Mouse (Mus musculus): ENCODE results near the gene Dnmbp. TPM values are rescaled to one million over a fixed set of nuclear protein-coding genes. Genes with fewer than 3 reads are reported as not detected.
A peak's percentile ranks its signal among the peaks of the same experiment; 100 is the strongest.

The Dnmbp gene
- polyA plus RNA-seq, 1 experiment from 2014 or later: 14.2 TPM

GRCm38 (mm10) chr19:43797216-43797615, 142.8 kb downstream of the Dnmbp start:
- Histone ChIP-seq H3K4me1 (replicated peaks; ENCODE audit: control insufficient read depth, insufficient read depth) (no peaks in the 10 kb centered on the region), H3K27ac (replicated peaks) (no peak overlapping the region), H3K9ac (ENCODE audit: low read length) (no peak overlapping the region), H3K4me3 (ENCODE audit: low read depth, low read length) (no peak overlapping the region), H3K4me2 (replicated peaks; ENCODE audit: low read depth) (no peak overlapping the region), H3K9me3 (ENCODE audit: control insufficient read depth, low read length) (no peaks in the 10 kb centered on the region), H3K36me3 (ENCODE audit: control insufficient read depth, insufficient read depth, low read length) (no peaks in the 10 kb centered on the region), H3K27me3 (ENCODE audit: control insufficient read depth, insufficient read depth, low read length) (no peaks in the 10 kb centered on the region)
- WGBS: 65% methylated on average over 5 of the region's 5 CpGs
- ATAC-seq (ENCODE audit: low FRiP score, low TSS enrichment): peak; percentile 61; the same call in 1 of the 2 replicates
- TF ChIP-seq CTCF (IDR thresholded peaks at IDR 0.05; ENCODE audit: low read depth) (no peak), EP300 (optimal IDR thresholded peaks at IDR 0.05) (no peak)
- DNase-seq (ENCODE audit: low spot score): no peak

Other genes with a start within 250 kb of the Dnmbp start
- gene Cutc, start 187.2 kb downstream of the Dnmbp start, polyA plus RNA-seq (2015; fragmentation: Nextera tagmentation; extraction: Ambion mirVana): 19.4 and 22.5 TPM in 2 replicates
- 5.3 and 5.6 TPM in 2 replicates for gene Cox15, start 187.2 kb downstream of the Dnmbp start, polyA plus RNA-seq (2015; fragmentation: Nextera tagmentation; extraction: Ambion mirVana)
- gene Abcc2, start 158.0 kb downstream of the Dnmbp start, polyA plus RNA-seq (2015; fragmentation: Nextera tagmentation; extraction: Ambion mirVana): 0.12 and 0.15 TPM in 2 replicates
- gene Cpn1, start 46.4 kb upstream of the Dnmbp start, polyA plus RNA-seq (2015; fragmentation: Nextera tagmentation; extraction: Ambion mirVana): 45.3 and 47.4 TPM in 2 replicates
- 5.5 and 5.6 TPM in 2 replicates for gene Cyp2c23, start 89.0 kb upstream of the Dnmbp start, polyA plus RNA-seq (2015; fragmentation: Nextera tagmentation; extraction: Ambion mirVana)
- 36.6 and 40.1 TPM in 2 replicates for gene Erlin1, start 129.6 kb upstream of the Dnmbp start, polyA plus RNA-seq (2015; fragmentation: Nextera tagmentation; extraction: Ambion mirVana)
- 21.3 and 23.7 TPM in 2 replicates for gene Chuk, start 167.3 kb upstream of the Dnmbp start, polyA plus RNA-seq (2015; fragmentation: Nextera tagmentation; extraction: Ambion mirVana)
- gene Cwf19l1, start 195.7 kb upstream of the Dnmbp start, polyA plus RNA-seq (2015; fragmentation: Nextera tagmentation; extraction: Ambion mirVana): 13.0 and 13.6 TPM in 2 replicates
- gene Bloc1s2, start 206.3 kb upstream of the Dnmbp start, polyA plus RNA-seq (2015; fragmentation: Nextera tagmentation; extraction: Ambion mirVana): 54.3 and 60.3 TPM in 2 replicates